Mouse (Mus musculus) thymus, postnatal 10 days (tissue): Measurements from ENCODE around the gene Pnma1.
A peak's percentile ranks its signal among the peaks of the same experiment; 100 is the strongest.

Source experiments
- DNase-seq, 2 experiments: peaks; one replicate each; pipeline ENCODE4 v3.0.0; 2021; ENCODE audit warnings: low spot score in 2 of 2

Gene Pnma1

GRCm38 (mm10) chr12:84178652-84179445, 30.6 kb upstream of the Pnma1 start:
- no peak for DNase-seq

- no peak for DNase-seq
Observed at GRCm38 (mm10) chr12:84178052-84178451, 29.8 kb upstream of the Pnma1 start.

- DNase-seq = peak; percentile 46 to 51
Observed at GRCm38 (mm10) chr12:84176886-84177765, 28.8 kb upstream of the Pnma1 start.

GRCm38 (mm10) chr12:84176126-84176769, 28.0 kb upstream of the Pnma1 start:
- peak; percentile 52 to 54 for DNase-seq

GRCm38 (mm10) chr12:84175659-84176061, 27.4 kb upstream of the Pnma1 start:
- DNase-seq = peak; percentile 66 to 71

- DNase-seq = no peak
Observed at GRCm38 (mm10) chr12:84174871-84175270, 26.6 kb upstream of the Pnma1 start.

- no peak for DNase-seq
Observed at GRCm38 (mm10) chr12:84174190-84174811, 26.0 kb upstream of the Pnma1 start.

GRCm38 (mm10) chr12:84173309-84173915, 25.1 kb upstream of the Pnma1 start:
- no peak for DNase-seq

- DNase-seq = no peak
Observed at GRCm38 (mm10) chr12:84172862-84173261, 24.6 kb upstream of the Pnma1 start.

GRCm38 (mm10) chr12:84172216-84172615, 23.9 kb upstream of the Pnma1 start:
- DNase-seq = no peak

GRCm38 (mm10) chr12:84170610-84171009, 22.3 kb upstream of the Pnma1 start:
- DNase-seq = no peak

- DNase-seq = no peak
Observed at GRCm38 (mm10) chr12:84165631-84166373, 17.5 kb upstream of the Pnma1 start.

GRCm38 (mm10) chr12:84163586-84164110, 15.4 kb upstream of the Pnma1 start:
- no peak for DNase-seq

- DNase-seq = peak; percentile 26 to 49
Observed at GRCm38 (mm10) chr12:84163133-84163532, 14.8 kb upstream of the Pnma1 start.

- DNase-seq = peak in 1 of 2 experiments; percentile 47
Observed at GRCm38 (mm10) chr12:84161616-84162433, 13.5 kb upstream of the Pnma1 start.

- DNase-seq = no peak
Observed at GRCm38 (mm10) chr12:84161116-84161515, 12.8 kb upstream of the Pnma1 start.

GRCm38 (mm10) chr12:84160491-84160890, 12.2 kb upstream of the Pnma1 start:
- DNase-seq = no peak

GRCm38 (mm10) chr12:84158156-84158555, 9.9 kb upstream of the Pnma1 start:
- DNase-seq = no peak

GRCm38 (mm10) chr12:84156210-84156609, 7.9 kb upstream of the Pnma1 start:
- DNase-seq = no peak

GRCm38 (mm10) chr12:84155523-84155871, 7.2 kb upstream of the Pnma1 start:
- DNase-seq = no peak
